Mouse (Mus musculus) cortical plate, adult 2 months (tissue): Measurements from ENCODE around the gene Dysf.

Experiments
- CTCF ChIP-seq: fragments of 200-500 bp; IDR thresholded peaks from 2 replicates; pipeline ENCODE4 v1.5.1; 2011; ENCODE audit warnings: mild to moderate bottlenecking, control low read depth, low read length; ENCODE audit not compliant: insufficient read depth; ENCODE audit errors: extremely low read depth
- POLR2A ChIP-seq: fragments of 200-500 bp; IDR thresholded peaks from 2 replicates; pipeline ENCODE4 v1.6.1; 2011; ENCODE audit warnings: mild to moderate bottlenecking, low read length, control low read depth; ENCODE audit not compliant: insufficient read depth; ENCODE audit errors: extremely low read depth

- no peak for TF ChIP-seq POLR2A
- no peak for TF ChIP-seq CTCF
Observed at GRCm38 (mm10) chr6:84181452-84181851, 173.1 kb downstream of the Dysf start.
